Mouse (Mus musculus): ENCODE data around the gene Cherp. TPM values are rescaled to one million over a fixed set of nuclear protein-coding genes. Genes with fewer than 3 reads are reported as not detected.
A peak's percentile ranks its signal among the peaks of the same experiment; 100 is the strongest.

The Cherp gene
- total and polyA plus RNA-seq, 3 experiments: 66.3 to 77.3 (median 71.0) TPM

- DNase-seq: peak; percentile 28
These were observed 10.6 kb upstream of the Cherp start for GRCm38 (mm10) chr8:72485456-72486199.

GRCm38 (mm10) chr8:72470684-72471083 is 4.3 kb downstream of the Cherp start:
- DNase-seq: no peak

- no peak for DNase-seq
These were observed 5.0 kb downstream of the Cherp start for GRCm38 (mm10) chr8:72469984-72470383.

GRCm38 (mm10) chr8:72469243-72469642 is 5.8 kb downstream of the Cherp start:
- DNase-seq: no peak

- DNase-seq: no peak
These were observed 10.8 kb downstream of the Cherp start for GRCm38 (mm10) chr8:72464211-72464610.

- DNase-seq: no peak
These were observed 15.0 kb downstream of the Cherp start for GRCm38 (mm10) chr8:72459881-72460533.

- DNase-seq: no peak
These were observed 16.6 kb downstream of the Cherp start for GRCm38 (mm10) chr8:72458457-72458856.

GRCm38 (mm10) chr8:72457806-72458205 is 17.2 kb downstream of the Cherp start:
- no peak for DNase-seq

GRCm38 (mm10) chr8:72455317-72455716 is 19.7 kb downstream of the Cherp start:
- no peak for DNase-seq

- DNase-seq: no peak
These were observed 21.1 kb downstream of the Cherp start for GRCm38 (mm10) chr8:72453904-72454303.

GRCm38 (mm10) chr8:72451516-72451915 is 23.5 kb downstream of the Cherp start:
- no peak for DNase-seq

- no peak for DNase-seq
These were observed 30.0 kb downstream of the Cherp start for GRCm38 (mm10) chr8:72445071-72445470.

GRCm38 (mm10) chr8:72443994-72444350 is 31.1 kb downstream of the Cherp start:
- no peak for DNase-seq

GRCm38 (mm10) chr8:72443338-72443993 is 31.6 kb downstream of the Cherp start, which contains the start of the genes Calr3 and 1700030K09Rik:
Gene Calr3 (minus strand): TSS chr8:72443870.
Gene 1700030K09Rik (plus strand): TSS chr8:72443880.
- DNase-seq: peak; percentile 99

- DNase-seq: no peak
These were observed 36.6 kb downstream of the Cherp start for GRCm38 (mm10) chr8:72438248-72439015.

GRCm38 (mm10) chr8:72434952-72435351 is 40.1 kb downstream of the Cherp start:
- DNase-seq: peak; percentile 92

- DNase-seq: no peak
These were observed 45.4 kb downstream of the Cherp start for GRCm38 (mm10) chr8:72429676-72430075.

GRCm38 (mm10) chr8:72422926-72423325 is 52.1 kb downstream of the Cherp start:
- no peak for DNase-seq

GRCm38 (mm10) chr8:72421362-72422335 is 53.4 kb downstream of the Cherp start, which contains the start of gene Eps15l1:
Gene Eps15l1 (minus strand): TSS chr8:72421460.
- DNase-seq: peak; percentile 99

GRCm38 (mm10) chr8:72420571-72421361 is 54.3 kb downstream of the Cherp start:
- peak; percentile 50 for DNase-seq
